Mouse (Mus musculus) right cerebral cortex, postnatal 4 days (tissue): ENCODE results near the gene Olfr734.

Source experiments
- DNase-seq: peaks from one replicate; pipeline ENCODE4 v3.0.0-alpha.2; 2022

The Olfr734 gene

DNA sequence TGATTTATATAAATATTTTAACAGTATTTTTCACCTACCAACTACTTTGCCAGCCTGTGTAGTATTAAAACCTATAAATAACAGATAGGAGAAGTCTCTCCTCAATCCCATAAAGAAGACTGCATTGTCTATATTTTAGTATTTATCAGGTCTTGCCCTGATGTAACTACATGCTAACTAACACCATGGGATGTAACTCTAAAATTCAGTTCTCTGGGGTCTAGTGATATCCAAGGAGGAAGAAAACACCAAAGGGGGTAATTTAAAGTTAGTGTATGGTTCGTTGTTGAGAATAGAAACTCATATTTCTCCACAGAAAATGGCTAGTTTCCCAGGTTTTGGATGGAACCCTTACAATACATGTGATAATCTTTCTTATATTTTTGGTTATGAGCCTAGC lies at the start of gene Olfr734:
Olfr734 (minus strand) TSS at position 101 of the 400 bp plus-strand sequence.
- DNase-seq = no peak

DNA sequence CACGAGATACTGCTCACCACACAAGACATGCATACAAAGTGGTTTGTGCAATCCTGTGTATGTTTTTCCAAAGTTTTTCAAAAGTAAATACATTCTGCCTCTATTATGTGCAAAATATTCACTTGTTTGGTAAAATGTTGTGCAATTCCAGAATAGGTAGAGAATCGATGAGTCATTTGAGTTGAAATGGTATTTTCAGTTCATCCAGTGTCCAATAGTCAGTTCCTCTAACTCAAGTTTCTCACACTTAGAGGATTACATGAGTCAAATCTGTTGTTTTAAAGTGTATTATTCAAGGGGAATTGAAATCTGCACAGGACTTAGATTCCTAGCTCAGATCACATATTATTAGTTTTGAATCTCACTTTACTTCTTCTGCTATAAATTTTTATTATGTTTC lies 37.0 kb upstream of the Olfr734 start:
- no peak for DNase-seq

DNA sequence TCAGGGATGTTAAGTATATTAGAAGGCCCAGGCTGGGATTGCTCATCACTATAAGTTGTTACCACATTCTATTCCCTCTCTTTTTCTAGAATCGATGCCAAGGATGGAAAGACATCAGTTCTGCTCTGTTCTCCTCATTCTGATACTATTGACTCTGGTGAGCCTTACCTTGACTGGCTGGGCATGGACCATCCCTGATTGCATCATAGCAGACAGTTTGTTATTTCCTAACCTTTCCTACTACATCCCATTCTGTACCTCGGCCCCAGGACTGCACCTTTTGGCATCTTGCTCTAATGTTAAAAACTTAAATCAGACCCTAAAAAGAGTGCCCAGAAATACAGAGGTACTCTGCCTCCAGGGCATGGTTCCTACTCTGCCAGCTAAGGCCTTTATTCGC lies 33.9 kb upstream of the Olfr734 start:
- no peak for DNase-seq

DNA sequence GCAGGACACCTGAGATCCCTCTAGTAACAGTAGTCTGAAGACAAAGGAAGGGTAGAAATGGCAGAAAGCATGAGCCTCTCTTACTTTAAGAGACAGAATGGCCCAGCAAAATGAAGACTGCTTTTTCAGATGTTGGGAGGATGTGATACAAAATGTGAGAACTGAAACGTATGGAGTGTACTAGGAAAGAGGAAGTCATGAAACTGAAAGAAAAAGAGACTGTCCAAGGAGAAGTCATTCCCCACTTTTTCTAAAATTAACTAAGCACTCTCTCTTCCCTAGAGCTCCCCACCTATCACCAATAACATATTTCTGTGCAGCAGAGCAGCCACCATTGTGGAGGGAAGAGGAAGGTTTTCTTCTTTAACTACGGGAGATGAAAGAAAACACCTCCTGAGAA lies 31.0 kb upstream of the Olfr734 start, which contains the start of gene Tlr11:
Tlr11 (plus strand) TSS at position 322 of the 400 bp plus-strand sequence.
- DNase-seq = no peak

DNA sequence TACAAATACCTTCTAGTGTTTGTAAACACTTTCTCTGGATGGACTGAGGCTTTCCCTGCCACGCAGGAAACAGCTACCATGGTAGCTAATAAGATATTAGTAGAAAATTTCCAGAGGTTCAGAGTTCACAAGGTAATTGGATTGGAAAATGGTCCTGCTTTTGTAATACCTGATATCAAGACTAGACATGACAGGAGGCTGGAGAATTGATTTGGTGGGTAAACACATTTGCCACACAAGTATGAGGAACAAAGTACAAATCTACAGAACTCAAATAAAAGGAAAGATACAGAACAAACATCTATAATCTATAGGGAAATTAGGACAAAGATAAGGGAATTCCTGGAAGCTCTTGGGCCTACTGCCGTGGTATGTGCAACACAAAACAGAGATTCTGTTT lies 30.2 kb upstream of the Olfr734 start:
- no peak for DNase-seq

DNA sequence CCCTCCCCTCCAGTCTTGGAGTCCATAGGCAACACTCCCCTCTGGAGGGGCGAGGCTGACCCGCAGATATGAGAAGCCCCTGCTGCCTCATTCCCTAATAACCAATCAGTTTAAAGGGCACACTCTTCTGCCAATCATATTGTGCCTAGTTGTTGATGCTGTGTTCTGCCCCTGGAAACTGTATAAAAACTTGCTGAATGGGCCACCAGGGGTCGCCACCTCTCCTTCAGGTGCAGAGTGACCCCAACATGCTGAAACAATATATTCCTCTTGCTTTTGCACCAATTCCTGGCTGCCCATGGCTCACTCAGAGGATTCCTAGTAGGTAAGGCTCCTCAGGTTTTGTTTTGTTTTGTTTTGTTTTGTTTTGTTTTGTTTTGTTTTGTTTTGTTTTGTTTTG lies 25.9 kb upstream of the Olfr734 start:
- DNase-seq = peak; percentile 4

DNA sequence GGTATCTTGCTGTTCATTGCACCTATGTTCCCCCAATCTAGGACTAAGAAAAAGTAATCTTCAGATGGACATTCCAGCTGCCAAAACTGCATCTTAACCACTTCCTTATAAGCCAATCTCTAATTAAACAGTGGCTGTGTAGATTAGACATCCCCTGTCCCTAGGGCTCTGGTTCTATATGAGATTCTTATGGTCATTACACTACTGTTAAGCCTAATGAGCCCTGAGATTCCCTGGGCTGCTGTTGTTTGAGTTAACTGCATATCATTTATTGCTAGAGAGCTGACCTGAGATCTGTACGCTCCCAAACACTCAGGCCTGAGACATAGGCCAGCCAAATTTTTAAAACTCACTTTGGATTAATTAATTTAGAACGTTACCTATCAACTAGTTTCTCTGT lies 22.2 kb upstream of the Olfr734 start, which contains the start of gene Olfr735:
Olfr735 (minus strand) TSS at position 77 of the 400 bp plus-strand sequence.
- no peak for DNase-seq

DNA sequence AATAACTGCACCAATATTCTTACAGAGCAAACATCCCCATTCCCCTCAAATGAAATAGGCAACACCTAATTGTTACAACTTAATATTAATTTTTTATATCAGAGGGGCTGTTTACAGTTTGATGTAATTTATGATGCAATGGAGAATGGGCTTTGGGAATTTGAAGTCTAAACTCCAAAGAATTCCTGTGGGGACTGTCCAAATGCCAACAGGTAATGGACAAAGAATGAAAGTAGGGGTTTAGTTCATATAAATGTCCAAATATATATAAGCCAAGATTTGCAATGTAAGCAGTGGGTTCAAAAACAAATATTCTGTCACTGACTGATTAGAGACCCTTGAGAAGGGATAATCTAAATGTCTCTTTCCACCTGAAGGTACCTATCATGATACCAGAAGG lies 25.1 kb downstream of the Olfr734 start, which contains the start of gene Olfr733:
Olfr733 (minus strand) TSS at position 101 of the 400 bp plus-strand sequence.
- no peak for DNase-seq

DNA sequence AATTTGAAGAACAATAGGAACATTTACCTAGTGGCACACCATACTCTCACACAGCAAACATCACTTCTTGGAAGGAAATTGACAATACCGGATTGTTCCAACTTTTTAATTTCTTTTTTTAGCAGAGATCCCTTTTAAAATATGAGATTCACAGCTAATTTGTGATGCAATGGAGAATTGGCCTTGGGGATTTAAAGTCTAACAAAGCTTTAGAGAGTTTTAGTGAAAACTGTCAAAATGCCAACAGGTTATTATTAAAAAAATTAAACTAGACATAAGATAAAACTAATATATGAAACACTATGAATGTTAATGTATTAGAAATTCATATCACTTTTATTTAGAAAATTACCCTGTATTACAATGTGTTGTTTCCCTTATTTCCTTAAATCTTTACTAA lies 42.5 kb downstream of the Olfr734 start, which contains the start of gene Olfr732:
Olfr732 (minus strand) TSS at position 101 of the 400 bp plus-strand sequence.
- DNase-seq = no peak
